Mouse (Mus musculus): ENCODE data around the gene Qrfpr. TPM values are rescaled to one million over a fixed set of nuclear protein-coding genes. Genes with fewer than 3 reads are reported as not detected.
A peak's percentile ranks its signal among the peaks of the same experiment; 100 is the strongest.

Gene Qrfpr
- total and polyA plus RNA-seq, 2 experiments, result not detected

GRCm38 (mm10) chr3:36227246-36227645 is 5.1 kb upstream of the Qrfpr start:
- TF ChIP-seq POLR2A (IDR thresholded peaks at IDR 0.05; ENCODE audit: extremely low read depth, insufficient read depth, low read length) (no peak), CTCF (IDR thresholded peaks at IDR 0.05; ENCODE audit: low read depth, low read length) (no peak)
- Histone ChIP-seq H3K36me3 (ENCODE audit: control insufficient read depth, insufficient read depth, low read length) (no peaks in the 10 kb centered on the region), H3K27ac (replicated peaks; ENCODE audit: insufficient read depth, low read depth, low read length) (no peak overlapping the region), H3K79me2 (ENCODE audit: control insufficient read depth, insufficient read depth, low read length) (no peaks in the 10 kb centered on the region), H3K4me3 (ENCODE audit: insufficient read depth, low read depth, low read length) (no peak overlapping the region), H3K9ac (ENCODE audit: low read depth, low read length) (no peak overlapping the region), H3K4me1 (ENCODE audit: control insufficient read depth, insufficient read depth, low read length) (no peaks in the 10 kb centered on the region), H3K27me3 (ENCODE audit: control insufficient read depth, insufficient read depth, low read length) (no peaks in the 10 kb centered on the region)
- WGBS, result 85% methylated on average over 1 of the region's 1 CpGs
- DNase-seq (ENCODE audit: extremely low read depth, low read depth, low spot score), result no peak

DNA sequence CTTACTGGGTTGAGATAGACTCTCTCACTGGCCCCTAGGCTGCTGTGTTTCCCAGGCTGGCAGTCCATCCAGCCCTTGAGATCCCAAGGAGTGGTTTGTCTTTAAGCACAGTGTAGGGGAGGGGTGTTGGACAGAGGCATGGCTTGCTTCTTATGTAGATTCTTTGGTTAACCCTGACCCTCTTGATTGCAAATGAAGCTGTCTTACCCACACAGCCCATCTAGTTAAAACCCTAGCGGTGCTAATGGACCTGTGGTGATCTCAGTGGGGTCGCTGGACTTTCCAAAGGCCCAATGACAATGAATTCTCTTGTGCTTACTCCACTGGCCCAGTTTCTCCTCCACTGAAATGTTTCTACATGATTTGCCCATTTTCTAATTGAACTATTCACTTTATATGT is 1.2 kb upstream of the Qrfpr start:
- no peak for TF ChIP-seq CTCF (IDR thresholded peaks at IDR 0.05; ENCODE audit: low read depth, low read length)
- TF ChIP-seq POLR2A (IDR thresholded peaks at IDR 0.05; ENCODE audit: extremely low read depth, insufficient read depth, low read length), result no peak
- Histone ChIP-seq H3K36me3 (ENCODE audit: control insufficient read depth, insufficient read depth, low read length) (no peaks in the 10 kb centered on the region), H3K27me3 (ENCODE audit: control insufficient read depth, insufficient read depth, low read length) (no peaks in the 10 kb centered on the region), H3K79me2 (ENCODE audit: control insufficient read depth, insufficient read depth, low read length) (no peaks in the 10 kb centered on the region), H3K4me3 (ENCODE audit: insufficient read depth, low read depth, low read length) (no peak overlapping the region), H3K4me1 (ENCODE audit: control insufficient read depth, insufficient read depth, low read length) (no peaks in the 10 kb centered on the region), H3K27ac (replicated peaks; ENCODE audit: insufficient read depth, low read depth, low read length) (no peak overlapping the region), H3K9ac (ENCODE audit: low read depth, low read length) (no peak overlapping the region)
- 34% methylated on average over 2 of the region's 2 CpGs for WGBS
- no peak for DNase-seq (ENCODE audit: extremely low read depth, low read depth, low spot score)

DNA sequence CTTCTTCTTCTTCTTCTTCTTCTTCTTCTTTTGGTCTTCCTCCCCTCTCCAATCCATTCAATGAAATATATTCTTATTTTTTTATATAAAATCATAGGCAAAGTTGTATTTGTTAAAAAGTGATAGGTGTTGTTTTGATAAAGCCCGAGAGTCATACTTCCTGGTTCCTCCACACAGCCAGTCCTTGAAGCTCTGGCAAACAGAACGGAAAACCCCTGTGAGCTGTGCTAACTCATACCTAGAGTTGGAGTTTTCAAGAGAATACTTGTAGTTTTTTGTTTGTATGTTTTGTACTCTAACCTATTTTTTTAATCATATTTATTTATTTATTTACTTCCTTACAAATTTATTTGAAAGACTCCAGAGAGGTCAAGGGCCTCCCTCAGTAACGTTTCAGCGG is 9.4 kb downstream of the Qrfpr start:
- no peak for DNase-seq (ENCODE audit: extremely low read depth, low read depth, low spot score)
- Histone ChIP-seq H3K79me2 (ENCODE audit: control insufficient read depth, insufficient read depth, low read length) (no peaks in the 10 kb centered on the region), H3K27me3 (ENCODE audit: control insufficient read depth, insufficient read depth, low read length) (no peaks in the 10 kb centered on the region; the same call in 1 of the 2 replicates), H3K9ac (ENCODE audit: low read depth, low read length) (no peak overlapping the region), H3K4me1 (ENCODE audit: control insufficient read depth, insufficient read depth, low read length) (no peaks in the 10 kb centered on the region), H3K4me3 (ENCODE audit: insufficient read depth, low read depth, low read length) (no peak overlapping the region), H3K27ac (replicated peaks; ENCODE audit: insufficient read depth, low read depth, low read length) (no peak overlapping the region), H3K36me3 (ENCODE audit: control insufficient read depth, insufficient read depth, low read length) (no peaks in the 10 kb centered on the region)
- TF ChIP-seq POLR2A (IDR thresholded peaks at IDR 0.05; ENCODE audit: extremely low read depth, insufficient read depth, low read length), result no peak
- TF ChIP-seq CTCF (IDR thresholded peaks at IDR 0.05; ENCODE audit: low read depth, low read length), result no peak
- 67% methylated on average over 4 of the region's 4 CpGs for WGBS

- Histone ChIP-seq H3K9ac (ENCODE audit: low read depth, low read length) (no peak overlapping the region), H3K4me1 (ENCODE audit: control insufficient read depth, insufficient read depth, low read length) (no peaks in the 10 kb centered on the region), H3K79me2 (ENCODE audit: control insufficient read depth, insufficient read depth, low read length) (no peaks in the 10 kb centered on the region), H3K36me3 (ENCODE audit: control insufficient read depth, insufficient read depth, low read length) (no peaks in the 10 kb centered on the region), H3K4me3 (ENCODE audit: insufficient read depth, low read depth, low read length) (no peak overlapping the region), H3K27ac (replicated peaks; ENCODE audit: insufficient read depth, low read depth, low read length) (no peak overlapping the region), H3K27me3 (ENCODE audit: control insufficient read depth, insufficient read depth, low read length) (no peaks in the 10 kb centered on the region)
- WGBS, result 54% methylated on average over 2 of the region's 2 CpGs
- no peak for DNase-seq (ENCODE audit: extremely low read depth, low read depth, low spot score)
- no peak for TF ChIP-seq POLR2A (IDR thresholded peaks at IDR 0.05; ENCODE audit: extremely low read depth, insufficient read depth, low read length)
Measured at GRCm38 (mm10) chr3:36210939-36211338, 11.2 kb downstream of the Qrfpr start.

DNA sequence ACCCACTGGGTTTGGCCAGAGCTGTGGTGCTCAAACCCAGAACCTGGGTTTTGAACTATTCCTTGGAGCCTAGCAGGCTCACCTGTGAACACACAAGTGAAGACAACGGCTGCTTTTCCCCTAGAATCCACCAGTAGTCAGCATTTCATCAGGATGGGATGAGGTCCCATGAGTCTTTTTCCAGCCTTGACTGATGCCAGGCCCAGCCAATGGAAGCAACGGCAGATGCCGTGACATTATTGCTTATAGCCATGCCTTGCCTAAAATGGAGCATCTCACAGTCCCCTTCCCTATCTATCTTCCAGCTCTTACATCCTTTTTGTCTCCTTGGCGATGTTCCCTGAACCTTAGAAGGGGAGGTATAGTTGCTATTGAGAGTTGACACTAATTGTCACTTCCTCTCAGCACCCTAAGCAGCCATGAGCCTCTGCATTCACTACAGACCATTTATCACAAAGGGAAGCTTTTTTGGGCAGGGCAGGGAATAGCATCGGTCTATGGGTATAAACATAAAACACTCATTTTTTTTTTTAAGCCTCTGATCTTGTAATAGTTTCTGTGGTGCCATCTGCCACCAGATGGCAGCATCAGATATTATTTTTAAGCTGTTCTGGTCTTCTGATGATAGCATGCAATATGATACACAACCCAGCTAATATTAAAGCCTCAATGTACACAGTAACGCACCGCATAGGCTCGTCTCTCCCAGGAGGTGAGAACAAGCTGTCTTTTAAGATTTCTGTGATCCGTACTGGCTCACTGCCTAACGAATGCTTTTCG is 12.1 kb downstream of the Qrfpr start:
- 57% methylated on average over 11 of the region's 11 CpGs for WGBS
- Histone ChIP-seq H3K9ac (ENCODE audit: low read depth, low read length) (no peak overlapping the region), H3K36me3 (ENCODE audit: control insufficient read depth, insufficient read depth, low read length) (no peaks in the 10 kb centered on the region), H3K79me2 (ENCODE audit: control insufficient read depth, insufficient read depth, low read length) (no peaks in the 10 kb centered on the region), H3K4me1 (ENCODE audit: control insufficient read depth, insufficient read depth, low read length) (no peaks in the 10 kb centered on the region), H3K27ac (replicated peaks; ENCODE audit: insufficient read depth, low read depth, low read length) (no peak overlapping the region), H3K4me3 (ENCODE audit: insufficient read depth, low read depth, low read length) (no peak overlapping the region), H3K27me3 (ENCODE audit: control insufficient read depth, insufficient read depth, low read length) (no peaks in the 10 kb centered on the region)
- TF ChIP-seq CTCF (IDR thresholded peaks at IDR 0.05; ENCODE audit: low read depth, low read length) (no peak), POLR2A (IDR thresholded peaks at IDR 0.05; ENCODE audit: extremely low read depth, insufficient read depth, low read length) (no peak)
- DNase-seq (ENCODE audit: extremely low read depth, low read depth, low spot score), result peak; percentile 39

GRCm38 (mm10) chr3:36207520-36208264 is 14.4 kb downstream of the Qrfpr start:
- TF ChIP-seq CTCF (IDR thresholded peaks at IDR 0.05; ENCODE audit: low read depth, low read length) (no peak), POLR2A (IDR thresholded peaks at IDR 0.05; ENCODE audit: extremely low read depth, insufficient read depth, low read length) (no peak)
- Histone ChIP-seq H3K9ac (ENCODE audit: low read depth, low read length) (no peak overlapping the region), H3K4me1 (ENCODE audit: control insufficient read depth, insufficient read depth, low read length) (no peaks in the 10 kb centered on the region), H3K36me3 (ENCODE audit: control insufficient read depth, insufficient read depth, low read length) (no peaks in the 10 kb centered on the region), H3K27me3 (ENCODE audit: control insufficient read depth, insufficient read depth, low read length) (no peaks in the 10 kb centered on the region), H3K79me2 (ENCODE audit: control insufficient read depth, insufficient read depth, low read length) (no peaks in the 10 kb centered on the region), H3K27ac (replicated peaks; ENCODE audit: insufficient read depth, low read depth, low read length) (no peak overlapping the region), H3K4me3 (ENCODE audit: insufficient read depth, low read depth, low read length) (no peak overlapping the region)
- WGBS, result 69% methylated on average over 19 of the region's 19 CpGs
- DNase-seq (ENCODE audit: extremely low read depth, low read depth, low spot score), result peak; percentile 29
